Mouse (Mus musculus): ENCODE data around the gene Samm50.

DNA sequence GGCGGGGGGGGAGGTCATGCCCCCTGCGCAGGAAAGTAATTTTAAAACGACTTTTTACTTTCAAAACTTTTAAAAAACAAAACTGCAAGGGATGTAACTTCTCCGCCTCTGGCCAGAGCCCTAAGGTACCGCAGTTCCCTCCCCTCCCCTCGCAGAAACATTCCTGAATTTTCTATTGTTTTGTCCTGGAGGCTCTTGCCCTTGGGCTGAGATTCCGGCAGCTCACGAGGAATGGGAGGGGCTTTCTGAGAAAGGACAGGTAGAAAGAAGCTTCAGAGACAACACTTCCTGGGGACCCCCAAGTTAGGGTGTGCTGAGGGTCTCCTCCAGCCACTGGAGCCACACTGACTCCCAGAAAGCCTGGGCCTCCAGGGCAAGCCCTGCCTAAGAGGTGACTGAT, 40.6 kb downstream of the Samm50 start:
- TF ChIP-seq EP300 (IDR thresholded peaks at IDR 0.05; ENCODE audit: low read depth) = no peak
- TF ChIP-seq CTCF (IDR thresholded peaks at IDR 0.05; ENCODE audit: low read depth) = no peak
